ENCODE assay signal across 7 mouse cellular contexts in the genomic region with DNA sequence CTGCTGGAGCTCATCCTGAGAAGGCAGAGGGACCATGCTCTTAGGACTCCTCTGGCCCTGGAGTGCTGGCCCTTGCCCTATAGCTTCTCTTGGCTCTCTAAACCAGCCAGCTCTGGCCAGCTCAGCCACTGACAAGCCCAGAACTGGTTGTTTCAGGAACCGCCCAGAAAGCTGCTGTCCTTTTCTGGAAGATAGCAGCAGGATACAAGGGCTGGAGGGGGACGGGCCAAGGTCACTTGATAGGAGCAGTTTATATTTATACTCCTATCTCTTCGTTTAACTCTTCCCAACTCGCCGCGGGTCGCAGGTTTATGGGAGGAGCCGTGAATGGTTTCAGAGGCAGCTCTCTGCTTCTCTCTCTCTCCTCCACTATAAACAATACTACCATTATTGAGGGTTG. TPM values are rescaled to one million over a fixed set of nuclear protein-coding genes. Genes with fewer than 3 reads are reported as not detected.
DNase-seq lines count a peak whose midpoint lies in the region; ATAC-seq and TF ChIP-seq lines count a peak whose summit lies in the region.

No protein-coding gene starts in this region.

- H3K4me1 ChIP-seq in intestine, embryonic 16.5 days (ENCODE audit: control insufficient read depth, insufficient read depth, low read length), result peaks cover 38% of the 10 kb centered on the region
- peaks cover 54% of the 10 kb centered on the region for H3K4me1 ChIP-seq in liver, postnatal 0 days (ENCODE audit: insufficient read depth)

- H3K9ac ChIP-seq in intestine, embryonic 16.5 days (ENCODE audit: low read depth, low read length), result peak overlapping the region; percentile 77
- peak overlapping the region; percentile 64 for H3K9ac ChIP-seq in liver, postnatal 0 days (replicated peaks)

- H3K9me3 ChIP-seq in intestine, embryonic 16.5 days (ENCODE audit: control insufficient read depth, low read length), result no peaks in the 10 kb centered on the region
- H3K9me3 ChIP-seq in liver, postnatal 0 days (ENCODE audit: low read length), result no peaks in the 10 kb centered on the region

- TF ChIP-seq CTCF in liver, postnatal 0 days (IDR thresholded peaks at IDR 0.05; ENCODE audit: low read depth), result no peak

- peak overlapping the region; percentile 80 for H3K4me2 ChIP-seq in intestine, embryonic 16.5 days (ENCODE audit: low read depth, low read length)
- H3K4me2 ChIP-seq in liver, postnatal 0 days (ENCODE audit: low read depth, low read length), result peak overlapping the region; percentile 93

- peak overlapping the region; percentile 75 for H3K27ac ChIP-seq in intestine, embryonic 16.5 days (ENCODE audit: low read length)
- H3K27ac ChIP-seq in liver, postnatal 0 days (ENCODE audit: low read depth), result peak overlapping the region; percentile 83

- no peaks in the 10 kb centered on the region for H3K27me3 ChIP-seq in intestine, embryonic 16.5 days (replicated peaks; ENCODE audit: control insufficient read depth, insufficient read depth, low read length)
- no peaks in the 10 kb centered on the region for H3K27me3 ChIP-seq in liver, postnatal 0 days (ENCODE audit: insufficient read depth, low read length)

- H3K36me3 ChIP-seq in intestine, embryonic 16.5 days (ENCODE audit: control insufficient read depth, insufficient read depth, low read length), result no peaks in the 10 kb centered on the region
- H3K36me3 ChIP-seq in liver, postnatal 0 days (replicated peaks; ENCODE audit: insufficient read depth, low read length), result no peaks in the 10 kb centered on the region

- WGBS in intestine, embryonic 16.5 days, result 14% methylated on average over 8 of the region's 8 CpGs
- 25% methylated on average over 8 of the region's 8 CpGs for WGBS in liver, postnatal 0 days (ENCODE audit: insufficient replicate concordance)

- H3K4me3 ChIP-seq in intestine, embryonic 16.5 days (ENCODE audit: low read length), result peak overlapping the region; percentile 70
- H3K4me3 ChIP-seq in liver, postnatal 0 days (ENCODE audit: low read depth, low read length), result peak overlapping the region; percentile 73

- peak; percentile 48 for ATAC-seq in intestine, embryonic 16.5 days
- peak; percentile 67 for ATAC-seq in liver, postnatal 0 days

- TF ChIP-seq EP300 in liver, postnatal 0 days (IDR thresholded peaks at IDR 0.05; ENCODE audit: low read depth), result peak; percentile 91

- DNase-seq in MN1 (ENCODE audit: low spot score), result peak; percentile 58
- peak; percentile 72 for DNase-seq in adrenal gland, postnatal 25 days
- peak; percentile 23 to 28 for DNase-seq in gastrocnemius, adult 8-10 months (ENCODE audit: low spot score in 2 of 2)
- peak; percentile 70 for DNase-seq in liver, postnatal 0 days
- peak; percentile 77 for DNase-seq in testis, postnatal 10 days (ENCODE audit: low spot score)
- no peak for DNase-seq in cerebellum, adult 18-20 months

RNA-seq across cellular contexts. Expression of gene Sema4b, which starts 0.6 kb away (rescaled TPM):
- 68.9 and 70.0 TPM in 2 replicates for total RNA-seq in adrenal gland, postnatal 25 days (2021)
- 1 to 10 TPM in 3 of 4 experiments, under 1 TPM in 1; 0.92 to 2.1 (median 1.5) TPM for total RNA-seq in gastrocnemius, adult 8-10 months (2022)
- polyA plus RNA-seq in intestine, embryonic 16.5 days (2015; fragmentation: Nextera tagmentation; extraction: Ambion mirVana), result 14.9 and 16.3 TPM in 2 replicates
- polyA plus RNA-seq in liver, postnatal 0 days (2015; fragmentation: Nextera tagmentation; extraction: Ambion mirVana), result 11.7 and 13.5 TPM in 2 replicates

RNA-seq across cellular contexts. Expression of gene Cib1, which starts 46.6 kb away (rescaled TPM):
- total RNA-seq in adrenal gland, postnatal 25 days (2021), result 62.4 and 68.2 TPM in 2 replicates
- total RNA-seq in gastrocnemius, adult 8-10 months (2022), result 1 to 10 TPM; 4.8 to 6.2 (median 5.8) TPM
- 285 and 306 TPM in 2 replicates for polyA plus RNA-seq in intestine, embryonic 16.5 days (2015; fragmentation: Nextera tagmentation; extraction: Ambion mirVana)
- 79.4 and 89.2 TPM in 2 replicates for polyA plus RNA-seq in liver, postnatal 0 days (2015; fragmentation: Nextera tagmentation; extraction: Ambion mirVana)

RNA-seq across cellular contexts. Expression of gene Gdpgp1, which starts 46.6 kb away (rescaled TPM):
- total RNA-seq in adrenal gland, postnatal 25 days (2021), result 5.6 and 6.0 TPM in 2 replicates
- 1 to 10 TPM in 1 of 4 experiments, under 1 TPM in 3; 0.56 to 1.3 (median 0.83) TPM for total RNA-seq in gastrocnemius, adult 8-10 months (2022)
- 7.6 and 8.1 TPM in 2 replicates for polyA plus RNA-seq in intestine, embryonic 16.5 days (2015; fragmentation: Nextera tagmentation; extraction: Ambion mirVana)
- 1.5 and 1.6 TPM in 2 replicates for polyA plus RNA-seq in liver, postnatal 0 days (2015; fragmentation: Nextera tagmentation; extraction: Ambion mirVana)

Comparison
In these comparisons a context has a peak if more than half of its experiments do, and no peak if none do; other contexts are left out.
1. DNase-seq: peak in MN1 (single experiment), adrenal gland, postnatal 25 days (single experiment), gastrocnemius, adult 8-10 months (2 of 2), liver, postnatal 0 days (single experiment) and testis, postnatal 10 days (single experiment); none in cerebellum, adult 18-20 months (0 of 2).
2. RNA of gene Sema4b, which starts 0.6 kb away (total RNA-seq): 68.9 to 70.0 TPM in adrenal gland, postnatal 25 days; 0.92 to 2.1 TPM in gastrocnemius, adult 8-10 months; every median in the first group is over 10 times any median in the second.